Mouse (Mus musculus) adrenal gland, postnatal 36 days (tissue): ENCODE results near the gene Mov10l1. TPM values are rescaled to one million over a fixed set of nuclear protein-coding genes. Genes with fewer than 3 reads are reported as not detected.

Experiments
- DNase-seq, 2 experiments: peaks; one replicate each; pipeline ENCODE4 v3.0.0; 2021; ENCODE audit warnings: mixed read lengths in 1 of 2
- long read RNA-seq, 2 experiments: library from polyadenylated mRNA; stranded (forward); transcript quantifications; one replicate each; pipeline ENCODE4 v2.0.0; 2021; ENCODE audit warnings: borderline sequencing depth in 2 of 2
- total RNA-seq, 2 experiments: library from RNA; stranded (reverse); gene quantifications; 2 replicates each; pipeline ENCODE4 v1.2.3; 2021

The Mov10l1 gene
- not detected for total RNA-seq
- long read RNA-seq, experiment 1, result 0 reads
- long read RNA-seq, experiment 2, result 0 reads

DNA sequence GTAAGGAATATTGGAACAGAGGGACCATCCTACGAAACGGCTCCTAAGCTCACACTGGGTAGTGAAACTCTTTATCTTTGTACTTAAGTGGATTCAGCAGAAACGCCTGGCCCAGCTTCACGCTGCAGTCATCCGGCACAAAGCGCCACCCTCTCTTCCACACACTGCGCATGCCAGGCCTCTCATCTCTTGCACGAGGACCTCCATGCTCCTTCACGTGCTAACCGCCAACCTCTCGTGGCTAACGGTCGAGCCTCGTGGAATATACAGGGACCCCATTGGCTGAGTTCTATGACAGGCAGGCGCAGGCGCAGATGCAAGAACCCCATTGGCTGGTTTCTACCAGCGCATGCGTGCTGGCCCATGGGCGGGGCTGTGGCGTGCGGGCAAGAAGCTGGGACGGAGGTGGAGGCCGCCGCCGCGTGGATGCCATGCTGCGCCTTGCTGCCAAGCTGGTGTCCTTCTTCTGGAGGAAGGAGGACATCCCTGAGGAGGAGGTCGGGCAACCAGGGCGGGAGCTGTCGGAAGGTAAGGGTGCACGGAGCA lies at the start of gene Mov10l1:
Gene Mov10l1 (plus strand): TSS at position 376 of the 546 bp plus-strand sequence.
- DNase-seq, result no peak

- no peak for DNase-seq
Observed at GRCm38 (mm10) chr15:88934141-88934540, 48.6 kb upstream of the Mov10l1 start.

GRCm38 (mm10) chr15:88936619-88937290 lies 46.0 kb upstream of the Mov10l1 start:
- no peak for DNase-seq

DNA sequence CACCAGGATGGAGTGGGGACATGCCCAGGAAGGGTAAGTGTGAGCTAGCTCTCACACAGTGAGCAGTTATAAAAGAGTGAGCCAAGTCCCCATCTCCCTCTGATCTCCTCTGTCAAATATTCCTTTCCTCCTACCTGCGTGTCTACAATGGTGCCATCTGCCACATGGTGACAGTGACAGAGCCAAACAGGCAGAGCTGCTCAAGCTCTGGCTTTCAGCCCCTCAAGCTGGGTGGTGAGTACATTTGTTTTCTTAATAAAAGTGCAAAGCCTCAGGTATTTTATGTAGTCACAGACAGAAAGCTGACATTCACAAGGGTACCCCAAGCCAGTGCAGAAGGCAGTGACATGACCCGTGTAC lies 45.4 kb upstream of the Mov10l1 start:
- no peak for DNase-seq

GRCm38 (mm10) chr15:88942783-88943182 lies 39.9 kb upstream of the Mov10l1 start:
- DNase-seq, result no peak

GRCm38 (mm10) chr15:88943896-88944551 lies 38.7 kb upstream of the Mov10l1 start:
- DNase-seq, result no peak

GRCm38 (mm10) chr15:88946851-88947250 lies 35.9 kb upstream of the Mov10l1 start:
- DNase-seq, result peak; percentile 55 to 57

GRCm38 (mm10) chr15:88951246-88951645 lies 31.5 kb upstream of the Mov10l1 start:
- peak in 1 of 2 experiments; percentile 6 for DNase-seq

DNA sequence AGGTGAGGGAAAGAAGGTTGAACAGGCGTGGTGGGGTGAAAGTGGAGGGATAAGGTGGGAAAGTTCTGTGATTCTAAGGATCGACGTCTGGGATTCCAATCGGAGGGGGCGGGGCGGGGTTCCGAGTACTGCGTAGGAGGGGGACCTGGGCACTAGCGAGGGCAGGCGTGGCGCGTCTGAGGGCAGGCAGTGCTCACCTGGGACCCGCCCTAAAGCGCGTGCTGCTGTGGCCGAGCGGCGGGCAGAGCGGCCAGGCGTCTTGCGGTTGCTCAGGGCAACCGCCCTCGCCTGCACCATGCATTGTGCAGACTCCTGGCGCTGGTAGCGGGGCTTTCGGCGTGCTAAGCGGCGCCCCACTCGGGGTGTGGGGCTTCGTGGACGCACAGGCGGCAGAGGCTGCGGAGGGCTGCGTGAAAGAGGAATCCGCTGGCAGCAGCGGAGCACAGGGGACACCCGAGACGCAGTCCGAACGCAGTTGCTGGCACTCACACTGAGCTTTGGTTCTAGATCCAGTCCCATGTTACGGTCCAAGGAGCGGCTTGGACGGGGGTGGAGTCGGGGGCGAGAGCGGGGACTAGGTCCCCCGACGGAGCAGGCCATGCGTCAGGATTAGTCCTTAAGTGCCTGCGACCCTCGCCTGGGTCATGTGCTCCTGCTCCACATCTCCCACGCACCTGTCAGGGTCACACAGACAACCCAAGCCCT lies 28.2 kb upstream of the Mov10l1 start, which contains the start of gene Ttll8:
Gene Ttll8 (minus strand): TSS at position 51 of the 705 bp plus-strand sequence.
- DNase-seq, result peak; percentile 14 to 35

DNA sequence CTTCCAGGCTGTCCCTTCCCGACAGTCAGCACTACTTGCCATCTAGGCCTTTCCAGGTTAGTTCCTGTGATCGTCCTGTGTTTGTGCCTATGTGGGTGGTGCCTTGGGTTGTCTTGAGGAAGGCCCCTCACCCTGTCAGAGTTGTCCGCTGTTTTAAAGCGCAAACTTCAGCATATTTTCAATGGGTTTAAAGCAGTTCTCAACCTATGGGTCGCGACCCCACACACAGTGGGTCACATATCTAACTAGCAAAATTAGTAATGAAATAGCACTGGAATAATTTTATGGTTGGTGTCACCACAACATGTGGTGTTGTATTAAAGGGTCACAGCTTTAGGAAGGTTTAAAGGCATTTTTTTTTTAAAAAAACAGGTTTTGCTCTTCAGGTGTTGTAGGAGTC lies 27.4 kb upstream of the Mov10l1 start:
- no peak for DNase-seq

DNA sequence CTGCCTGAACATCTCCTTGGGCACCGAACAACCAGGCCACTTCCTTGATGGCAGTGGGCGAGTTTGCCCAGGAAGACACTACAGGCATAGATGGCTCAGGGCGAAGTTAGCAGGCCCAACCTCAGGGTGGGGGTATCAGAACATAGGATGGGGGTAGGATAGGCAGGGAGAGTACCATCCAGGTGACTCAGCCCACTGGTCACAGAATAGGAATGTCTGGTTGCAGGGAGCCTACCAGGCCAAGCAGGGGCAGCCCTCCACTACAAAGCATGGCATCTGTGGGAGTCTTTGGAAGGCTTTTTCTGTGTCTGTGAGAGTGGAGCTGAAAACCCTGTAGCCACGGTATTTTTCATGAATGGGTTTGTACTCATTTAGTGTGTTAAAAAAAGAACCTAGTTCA lies 25.2 kb upstream of the Mov10l1 start:
- DNase-seq, result no peak

DNA sequence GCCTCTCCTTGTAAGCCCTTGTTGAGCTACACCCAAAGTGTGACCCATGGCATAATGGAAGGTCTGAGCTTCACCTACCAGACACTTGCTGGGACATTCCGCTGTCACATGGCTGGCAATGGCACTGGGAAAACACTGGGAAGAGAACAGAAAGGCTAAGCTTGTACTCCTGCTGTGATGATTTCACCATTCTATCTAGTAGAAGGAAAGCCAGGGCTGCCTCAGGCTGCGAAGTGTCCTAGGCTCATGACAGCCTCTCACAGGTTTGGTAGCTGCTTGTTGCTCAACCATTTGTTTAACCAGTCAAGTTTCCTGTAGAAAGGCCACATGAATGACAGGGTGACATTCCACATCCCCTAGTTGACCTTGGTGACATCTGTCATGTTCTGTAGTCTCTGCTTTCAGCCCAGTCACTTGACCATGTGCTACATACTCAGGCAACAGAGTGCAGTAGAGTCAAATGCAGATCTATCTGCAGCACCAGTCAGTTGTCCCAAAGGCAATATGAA lies 18.6 kb upstream of the Mov10l1 start:
- DNase-seq, result no peak

DNA sequence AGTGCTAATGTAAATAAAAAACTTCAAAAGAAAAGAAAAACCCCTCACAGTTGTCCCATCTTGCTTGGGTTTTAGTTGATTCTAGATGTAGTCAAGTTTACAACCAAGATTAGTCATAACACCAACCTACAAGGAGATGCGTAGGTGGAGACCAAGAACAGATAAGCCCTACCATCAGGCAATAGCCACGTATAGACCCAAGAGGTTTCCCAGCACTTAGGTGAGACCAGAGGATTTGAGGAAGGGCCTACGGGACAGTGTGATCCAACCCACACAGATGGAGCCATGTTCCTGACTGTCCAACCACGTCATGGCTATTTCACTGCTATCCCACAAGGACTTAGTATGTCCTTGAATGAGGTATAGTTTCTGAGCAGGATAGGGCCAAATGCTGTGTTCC lies 10.4 kb upstream of the Mov10l1 start:
- DNase-seq, result no peak

DNA sequence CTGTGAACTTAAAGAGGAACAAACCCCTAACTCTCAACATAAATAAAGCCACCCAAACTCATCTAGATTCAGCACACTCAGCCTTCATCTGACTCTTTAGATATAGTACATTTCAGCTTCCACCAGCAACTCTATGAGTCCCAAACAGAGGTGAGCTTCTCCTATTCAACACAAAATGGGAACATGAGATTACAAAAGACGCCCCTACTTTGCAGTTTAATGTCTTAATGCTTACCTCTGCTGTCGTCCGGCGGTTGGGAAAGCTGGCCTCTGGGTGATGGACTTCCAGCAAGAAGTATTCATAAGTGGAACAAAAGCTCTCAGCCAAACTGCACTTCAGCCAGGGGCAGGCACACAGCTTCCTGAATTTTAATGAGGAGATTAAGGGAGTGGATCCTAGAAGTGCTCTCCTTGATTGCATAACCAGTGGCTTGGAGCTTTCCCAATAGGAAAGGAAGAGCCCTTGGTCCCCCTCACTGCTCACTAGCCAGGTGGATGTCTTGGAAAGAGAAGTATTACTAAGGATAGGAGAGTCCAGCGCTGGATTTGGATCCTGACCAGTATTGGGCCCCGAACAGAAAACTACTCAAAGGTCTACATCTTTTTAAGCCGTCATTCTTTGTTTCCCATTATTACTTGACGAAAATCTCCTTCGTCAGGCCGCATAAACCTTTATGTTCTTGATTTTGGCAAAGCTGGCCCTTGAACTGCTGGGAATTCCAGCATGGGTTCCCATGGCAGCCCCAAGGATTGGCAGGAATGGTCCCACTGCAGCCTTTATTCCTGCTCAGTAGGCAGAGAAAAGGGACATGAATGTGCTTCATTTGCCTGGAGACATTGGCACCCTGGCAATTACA lies 4.2 kb upstream of the Mov10l1 start, which contains the start of gene Mlc1:
Gene Mlc1 (minus strand): TSS at position 727 of the 857 bp plus-strand sequence.
- no peak for DNase-seq

DNA sequence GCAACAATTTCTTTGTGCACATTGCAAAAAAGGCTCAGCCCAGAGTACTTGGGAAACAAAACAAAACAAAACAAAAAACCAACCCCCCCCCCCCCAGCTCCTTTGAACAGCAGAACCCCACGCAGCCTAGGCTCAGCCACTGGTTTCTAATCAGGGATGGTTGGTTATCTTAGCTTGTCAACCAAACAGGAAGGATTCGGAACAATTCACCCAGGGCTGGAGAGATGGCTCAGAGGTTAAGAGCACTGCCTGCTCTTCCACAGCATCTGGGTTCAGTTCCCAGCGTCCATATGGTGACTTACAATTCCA lies 3.6 kb upstream of the Mov10l1 start:
- DNase-seq, result no peak

DNA sequence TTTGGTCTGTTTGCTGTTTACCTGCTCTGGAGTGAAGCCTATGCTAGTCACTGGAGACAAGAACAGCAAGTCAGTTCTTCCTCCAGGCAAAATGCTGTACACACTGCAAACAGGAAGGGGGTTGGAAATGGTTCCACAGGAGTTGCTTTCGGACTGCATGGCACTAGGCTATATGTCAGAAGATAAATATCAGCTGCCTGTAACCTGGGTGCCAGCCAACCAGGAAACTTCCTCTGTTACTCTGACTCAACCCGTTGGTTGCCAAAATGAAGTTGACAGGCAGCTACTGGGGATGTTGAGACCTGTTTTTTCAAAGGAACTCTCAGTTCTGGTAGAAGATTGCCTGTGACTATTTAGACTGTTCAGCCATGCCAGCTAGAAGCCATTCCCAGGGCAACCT lies 6.5 kb downstream of the Mov10l1 start:
- DNase-seq, result no peak

DNA sequence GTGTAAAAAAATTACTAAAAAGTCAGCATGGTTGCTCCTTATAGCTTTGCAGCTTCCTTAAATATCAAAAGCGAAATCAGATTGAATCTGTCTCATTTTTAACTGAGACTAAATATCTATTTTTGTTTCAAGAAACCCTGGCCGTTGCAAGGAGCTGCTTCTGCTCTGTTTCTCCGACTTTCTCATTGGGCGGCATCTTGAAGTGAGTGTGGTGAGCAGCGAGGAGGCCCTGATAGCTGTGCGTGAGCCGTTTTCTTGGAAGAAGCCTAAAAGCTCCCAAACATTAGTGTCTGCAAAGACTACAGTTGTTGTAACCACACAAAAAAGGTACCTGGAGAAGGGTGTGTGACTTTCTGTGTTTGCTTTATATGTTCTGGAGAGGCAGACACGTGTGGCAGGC lies 15.9 kb downstream of the Mov10l1 start:
- no peak for DNase-seq

- DNase-seq, result peak; percentile 20 to 24
Observed at GRCm38 (mm10) chr15:88999124-88999523, 16.4 kb downstream of the Mov10l1 start.

GRCm38 (mm10) chr15:89000367-89000766 lies 17.7 kb downstream of the Mov10l1 start:
- no peak for DNase-seq

- DNase-seq, result no peak
Observed at GRCm38 (mm10) chr15:89001245-89001644, 18.5 kb downstream of the Mov10l1 start.

- DNase-seq, result no peak
Observed at GRCm38 (mm10) chr15:89007002-89007401, 24.3 kb downstream of the Mov10l1 start.

- no peak for DNase-seq
Observed at GRCm38 (mm10) chr15:89007781-89008180, 25.1 kb downstream of the Mov10l1 start.
